Mouse (Mus musculus): ENCODE measurements around the gene Arhgef33.

Arhgef33 gene

GRCm38 (mm10) chr17:80446470-80446869, 139.3 kb downstream of the Arhgef33 start:
- no peak for DNase-seq (ENCODE audit: low spot score)
